Mouse (Mus musculus) hindbrain, embryonic 11.5 days (tissue): ENCODE measurements around the gene Cog2. TPM values are rescaled to one million over a fixed set of nuclear protein-coding genes. Genes with fewer than 3 reads are reported as not detected.

ENCODE experiments used
- ATAC-seq: fragments of 200-750 bp; cut with Nextera tagmentation; 2 replicates; pipeline ENCODE4 v1.8.0; 2017; ENCODE audit warnings: mild to moderate bottlenecking, moderate TSS enrichment, moderate library complexity; ENCODE audit not compliant: low FRiP score
- DNase-seq: peaks from one replicate; pipeline ENCODE4 v3.0.0-alpha.2; 2015; ENCODE audit warnings: low spot score
- H3K27ac ChIP-seq: fragments of 300-500 bp; sonication (generic); 2 replicates; pipeline ENCODE4 v1.5.1; 2014; ENCODE audit warnings: mild to moderate bottlenecking, low read depth, low read length
- H3K27me3 ChIP-seq: fragments of 300-500 bp; sonication (generic); 2 replicates; pipeline ENCODE4 v1.6.1; 2014; ENCODE audit warnings: mild to moderate bottlenecking, low read length, moderate library complexity, mixed read lengths; ENCODE audit not compliant: control insufficient read depth, insufficient read depth
- H3K36me3 ChIP-seq: fragments of 300-500 bp; sonication (generic); 2 replicates; pipeline ENCODE4 v1.6.1; 2014; ENCODE audit warnings: mild to moderate bottlenecking, low read length, moderate library complexity, mixed read lengths; ENCODE audit not compliant: control insufficient read depth, insufficient read depth
- H3K4me1 ChIP-seq: fragments of 300-500 bp; sonication (generic); replicated peaks from 2 replicates; pipeline ENCODE4 v1.6.1; 2014; ENCODE audit warnings: low read length, mixed read lengths; ENCODE audit not compliant: control insufficient read depth, insufficient read depth
- H3K4me2 ChIP-seq: fragments of 300-500 bp; sonication (generic); replicated peaks from 2 replicates; pipeline ENCODE4 v1.6.1; 2014; ENCODE audit warnings: mild to moderate bottlenecking, low read depth, low read length
- H3K4me3 ChIP-seq: fragments of 300-500 bp; sonication (generic); 2 replicates; pipeline ENCODE4 v1.5.1; 2014; ENCODE audit warnings: low read depth, low read length
- H3K9ac ChIP-seq: fragments of 300-500 bp; sonication (generic); 2 replicates; pipeline ENCODE4 v1.6.1; 2014; ENCODE audit warnings: low read depth, low read length
- H3K9me3 ChIP-seq: fragments of 300-500 bp; sonication (generic); 2 replicates; pipeline ENCODE4 v1.6.1; 2016; ENCODE audit warnings: low read length; ENCODE audit not compliant: control insufficient read depth
- WGBS: fragments of 180-500 bp; shearing (Covaris S2); extraction: QIAGEN DNeasy Blood & Tissue Kit; methylation state at CpG from one replicate; pipeline ENCODE4 v1.1.7; 2014; 5-methylcytosine and 5-hydroxymethylcytosine counted together
- polyA plus RNA-seq: library from polyadenylated mRNA; unstranded; fragments of >200 nt; fragmentation: Nextera tagmentation; extraction: Ambion mirVana; gene quantifications from 2 replicates; pipeline ENCODE4 v1.2.1, GENCODE M21; 2014

Cog2 gene
- polyA plus RNA-seq, 1 experiment from 2014 or later, result 35.8 TPM

DNA sequence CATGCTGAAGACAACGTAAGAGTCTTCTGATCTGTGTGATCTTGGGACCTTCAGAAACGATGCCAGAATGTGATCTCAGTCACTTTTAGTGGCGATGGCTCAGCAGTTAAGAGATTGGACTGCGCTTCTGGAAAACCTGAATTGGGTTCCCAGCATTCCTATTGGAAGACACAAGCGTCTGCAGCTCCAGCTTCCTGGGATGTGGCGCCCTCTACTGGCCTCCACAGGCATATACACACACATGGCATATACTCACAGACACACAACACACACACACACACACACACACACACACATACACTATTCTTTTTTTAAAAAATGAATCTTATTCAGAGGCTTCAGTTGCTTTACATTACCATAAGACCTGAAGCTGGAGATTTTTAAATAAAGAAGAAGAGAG is 30.8 kb upstream of the Cog2 start:
- Histone ChIP-seq H3K9me3 (no peaks in the 10 kb centered on the region), H3K4me1 (no peaks in the 10 kb centered on the region)

DNA sequence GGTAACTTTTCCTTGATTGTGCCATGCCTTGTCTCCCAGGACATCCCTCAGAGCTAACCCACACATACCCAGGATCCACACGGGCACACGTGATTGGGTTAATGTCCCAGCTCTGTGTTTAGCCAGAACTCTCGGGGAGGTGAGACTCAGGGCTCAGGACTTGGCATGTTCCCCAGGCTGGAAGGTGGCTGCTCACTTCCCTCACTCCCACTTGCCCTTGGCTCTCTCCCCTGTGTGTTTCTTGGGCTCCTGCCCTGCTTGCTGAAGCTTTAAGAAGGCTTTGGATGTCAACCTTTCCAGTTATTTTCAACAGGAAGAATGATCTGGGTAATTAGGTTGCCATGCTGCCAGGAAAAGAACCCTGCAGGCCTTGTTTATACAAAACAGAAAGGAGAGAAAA is 26.2 kb upstream of the Cog2 start:
- WGBS, result 85% methylated on average over 3 of the region's 3 CpGs
- Histone ChIP-seq H3K36me3 (no peaks in the 10 kb centered on the region), H3K9me3 (no peaks in the 10 kb centered on the region), H3K27me3 (no peaks in the 10 kb centered on the region), H3K4me2 (no peak overlapping the region), H3K4me1 (no peaks in the 10 kb centered on the region), H3K4me3 (no peak overlapping the region), H3K27ac (no peak overlapping the region), H3K9ac (no peak overlapping the region)
- no peak for ATAC-seq
- DNase-seq, result no peak

More for the DNA sequence above, 30.8 kb upstream of the Cog2 start:
- H3K4me3 ChIP-seq, result no peak overlapping the region
- H3K27me3 ChIP-seq, result no peaks in the 10 kb centered on the region
- 90% methylated on average over 6 of the region's 6 CpGs for WGBS
- H3K9ac ChIP-seq, result no peak overlapping the region
- H3K36me3 ChIP-seq, result no peaks in the 10 kb centered on the region
- H3K4me2 ChIP-seq, result no peak overlapping the region
- ATAC-seq (no peak), DNase-seq (no peak)
- H3K27ac ChIP-seq, result no peak overlapping the region

- Histone ChIP-seq H3K9me3 (no peaks in the 10 kb centered on the region), H3K4me2 (no peak overlapping the region), H3K36me3 (no peaks in the 10 kb centered on the region), H3K4me3 (no peak overlapping the region), H3K9ac (no peak overlapping the region), H3K27ac (no peak overlapping the region), H3K4me1 (no peaks in the 10 kb centered on the region), H3K27me3 (no peaks in the 10 kb centered on the region)
- no peak for ATAC-seq
- 90% methylated on average over 15 of the region's 15 CpGs for WGBS
- DNase-seq, result no peak
These were observed 25.6 kb upstream of the Cog2 start for GRCm38 (mm10) chr8:124494955-124495354.

- Histone ChIP-seq H3K27me3 (no peaks in the 10 kb centered on the region), H3K4me1 (no peaks in the 10 kb centered on the region), H3K27ac (no peak overlapping the region), H3K4me3 (no peak overlapping the region), H3K9me3 (no peaks in the 10 kb centered on the region), H3K9ac (no peak overlapping the region), H3K4me2 (no peak overlapping the region), H3K36me3 (no peaks in the 10 kb centered on the region)
- WGBS, result 83% methylated on average over 11 of the region's 11 CpGs
- ATAC-seq, result no peak
- no peak for DNase-seq
These were observed 24.9 kb upstream of the Cog2 start for GRCm38 (mm10) chr8:124495676-124496075.

DNA sequence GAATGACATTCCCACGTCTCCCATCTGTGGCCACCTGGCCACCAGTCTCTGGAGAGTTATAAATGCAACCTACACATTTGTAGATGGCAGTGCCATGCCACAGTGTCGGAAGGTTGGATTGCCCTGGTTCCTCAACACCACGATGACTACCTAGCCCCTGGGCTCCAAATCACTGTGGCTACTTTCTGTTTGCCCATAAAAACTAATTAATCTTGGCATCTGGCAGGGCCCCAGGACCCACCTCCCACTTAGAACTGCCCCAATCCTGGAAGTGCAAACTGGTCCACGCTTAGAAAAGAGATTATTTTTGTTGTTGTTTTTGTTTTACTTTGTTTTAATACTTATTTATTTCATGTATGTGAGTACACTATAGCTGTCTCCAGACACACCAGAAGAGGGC is 24.3 kb upstream of the Cog2 start:
- DNase-seq, result no peak
- H3K9me3 ChIP-seq, result no peaks in the 10 kb centered on the region
- no peaks in the 10 kb centered on the region for H3K36me3 ChIP-seq
- 83% methylated on average over 4 of the region's 4 CpGs for WGBS
- no peaks in the 10 kb centered on the region for H3K27me3 ChIP-seq
- no peak for ATAC-seq
- H3K27ac ChIP-seq, result no peak overlapping the region
- H3K4me1 ChIP-seq, result no peaks in the 10 kb centered on the region
- H3K9ac ChIP-seq, result no peak overlapping the region
- H3K4me3 ChIP-seq, result no peak overlapping the region
- H3K4me2 ChIP-seq, result no peak overlapping the region

GRCm38 (mm10) chr8:124496871-124497270 is 23.7 kb upstream of the Cog2 start:
- H3K36me3 ChIP-seq, result no peaks in the 10 kb centered on the region
- no peak overlapping the region for H3K9ac ChIP-seq
- no peaks in the 10 kb centered on the region for H3K4me1 ChIP-seq
- no peaks in the 10 kb centered on the region for H3K27me3 ChIP-seq
- ATAC-seq, result no peak
- no peak overlapping the region for H3K4me2 ChIP-seq
- WGBS, result 93% methylated on average over 5 of the region's 5 CpGs
- H3K9me3 ChIP-seq, result no peaks in the 10 kb centered on the region
- DNase-seq, result no peak
- H3K4me3 ChIP-seq, result no peak overlapping the region
- H3K27ac ChIP-seq, result no peak overlapping the region

GRCm38 (mm10) chr8:124498398-124498797 is 22.2 kb upstream of the Cog2 start:
- no peak for DNase-seq
- Histone ChIP-seq H3K36me3 (no peaks in the 10 kb centered on the region), H3K27ac (no peak overlapping the region), H3K4me3 (no peak overlapping the region), H3K9ac (no peak overlapping the region), H3K4me2 (no peak overlapping the region), H3K9me3 (no peaks in the 10 kb centered on the region), H3K27me3 (no peaks in the 10 kb centered on the region), H3K4me1 (no peaks in the 10 kb centered on the region)
- ATAC-seq, result no peak

GRCm38 (mm10) chr8:124499236-124499937 is 21.2 kb upstream of the Cog2 start:
- Histone ChIP-seq H3K9ac (no peak overlapping the region), H3K4me2 (no peak overlapping the region), H3K9me3 (no peaks in the 10 kb centered on the region), H3K36me3 (no peaks in the 10 kb centered on the region), H3K4me1 (no peaks in the 10 kb centered on the region), H3K27me3 (no peaks in the 10 kb centered on the region), H3K27ac (no peak overlapping the region), H3K4me3 (no peak overlapping the region)
- ATAC-seq (no peak), DNase-seq (no peak)
- WGBS, result 62% methylated on average over 7 of the region's 7 CpGs

DNA sequence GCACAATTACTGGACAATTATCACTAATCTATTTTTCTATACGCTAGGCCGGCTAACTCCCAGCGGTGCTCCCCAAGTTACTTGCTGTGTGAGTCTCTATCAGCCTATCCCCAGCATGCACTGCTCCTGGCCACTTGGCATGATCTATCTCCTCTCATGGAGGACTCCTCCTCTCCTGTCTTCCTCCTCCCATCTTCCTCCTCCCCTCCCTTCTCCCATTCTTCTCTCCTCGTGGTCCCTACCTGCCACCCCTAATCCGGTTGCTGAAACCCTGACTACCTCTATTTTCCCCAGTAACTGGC is 20.7 kb upstream of the Cog2 start:
- H3K36me3 ChIP-seq, result no peaks in the 10 kb centered on the region

More for the DNA sequence above, 20.7 kb upstream of the Cog2 start:
- Histone ChIP-seq H3K4me2 (no peak overlapping the region), H3K27me3 (no peaks in the 10 kb centered on the region), H3K4me3 (no peak overlapping the region), H3K27ac (no peak overlapping the region), H3K9ac (no peak overlapping the region), H3K4me1 (no peaks in the 10 kb centered on the region), H3K9me3 (no peaks in the 10 kb centered on the region)
- 80% methylated on average over 5 of the region's 5 CpGs for WGBS
- DNase-seq (no peak), ATAC-seq (no peak)
